Mouse (Mus musculus) skeletal muscle tissue, adult 2 months (tissue): ENCODE measurements around the gene Aplnr.
A peak's percentile ranks its signal among the peaks of the same experiment; 100 is the strongest.

Experiments
- DNase-seq: peaks from one replicate; pipeline ENCODE4 v3.0.0-alpha.2; 2012; ENCODE audit warnings: low read depth, low spot score

The Aplnr gene

GRCm38 (mm10) chr2:85136089-85136488 is at the start of gene Aplnr:
TSS of gene Aplnr (plus strand) at chr2:85136225.
- no peak for DNase-seq

- DNase-seq = no peak
These were observed 47.0 kb upstream of the Aplnr start for GRCm38 (mm10) chr2:85088716-85089646.

GRCm38 (mm10) chr2:85091325-85091724 is 44.7 kb upstream of the Aplnr start:
- no peak for DNase-seq

- DNase-seq = no peak
These were observed 42.6 kb upstream of the Aplnr start for GRCm38 (mm10) chr2:85093376-85093775.

- DNase-seq = no peak
These were observed 40.1 kb upstream of the Aplnr start for GRCm38 (mm10) chr2:85095906-85096305.

GRCm38 (mm10) chr2:85098014-85098413 is 38.0 kb upstream of the Aplnr start:
- no peak for DNase-seq

- DNase-seq = peak; percentile 53
These were observed 37.1 kb upstream of the Aplnr start for GRCm38 (mm10) chr2:85098824-85099511.

GRCm38 (mm10) chr2:85103201-85103600 is 32.8 kb upstream of the Aplnr start:
- no peak for DNase-seq

- DNase-seq = no peak
These were observed 30.5 kb upstream of the Aplnr start for GRCm38 (mm10) chr2:85105426-85106013.

- DNase-seq = no peak
These were observed 29.8 kb upstream of the Aplnr start for GRCm38 (mm10) chr2:85106068-85106790.

GRCm38 (mm10) chr2:85106941-85107340 is 29.1 kb upstream of the Aplnr start:
- DNase-seq = no peak

- DNase-seq = no peak
These were observed 25.6 kb upstream of the Aplnr start for GRCm38 (mm10) chr2:85110288-85110875.

GRCm38 (mm10) chr2:85123187-85123868 is 12.7 kb upstream of the Aplnr start:
- DNase-seq = no peak

- DNase-seq = peak; percentile 38
These were observed 12.0 kb upstream of the Aplnr start for GRCm38 (mm10) chr2:85123869-85124535.

GRCm38 (mm10) chr2:85129496-85129971 is 6.5 kb upstream of the Aplnr start:
- DNase-seq = peak; percentile 34

GRCm38 (mm10) chr2:85131226-85131625 is 4.8 kb upstream of the Aplnr start:
- DNase-seq = no peak

GRCm38 (mm10) chr2:85131724-85132123 is 4.3 kb upstream of the Aplnr start:
- DNase-seq = no peak

GRCm38 (mm10) chr2:85132204-85132603 is 3.8 kb upstream of the Aplnr start:
- no peak for DNase-seq

- no peak for DNase-seq
These were observed 926 bp upstream of the Aplnr start for GRCm38 (mm10) chr2:85135099-85135498.
